Mouse (Mus musculus) olfactory bulb, adult 2 months (tissue): ENCODE data around the gene Zfand2b.

ENCODE experiments used
- CTCF ChIP-seq: fragments of 200-500 bp; IDR thresholded peaks from 2 replicates; pipeline ENCODE4 v1.5.1; 2012; ENCODE audit warnings: low read depth, mild to moderate bottlenecking, low read length, moderate library complexity; ENCODE audit not compliant: insufficient read depth
- POLR2A ChIP-seq: fragments of 200-500 bp; IDR thresholded peaks from 2 replicates; pipeline ENCODE4 v1.6.1; 2012; ENCODE audit warnings: mild to moderate bottlenecking, low read depth, low read length, moderate library complexity; ENCODE audit not compliant: insufficient read depth

DNA sequence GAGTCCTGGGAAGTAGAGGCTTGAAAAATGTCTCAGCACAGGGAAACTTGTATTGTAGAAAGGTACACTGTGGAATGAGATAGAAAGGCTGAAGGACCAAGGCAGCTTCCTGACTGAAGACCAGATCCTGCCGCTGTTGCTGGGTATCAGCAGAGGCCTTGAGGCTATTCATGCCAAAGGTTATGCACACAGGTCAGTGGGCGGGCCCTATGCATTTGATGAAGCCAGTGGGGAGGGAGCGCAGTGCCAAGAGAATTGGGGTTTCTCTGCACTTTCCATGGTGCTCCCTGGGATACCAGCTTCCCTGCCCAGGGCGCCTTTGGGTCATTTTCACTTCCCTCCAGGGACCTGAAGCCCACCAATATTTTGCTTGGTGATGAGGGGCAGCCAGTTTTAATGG lies 44.1 kb downstream of the Zfand2b start:
- TF ChIP-seq CTCF = no peak
- no peak for TF ChIP-seq POLR2A
